Comparison of ENCODE assay signal across 29 mouse cellular contexts in genomic region chr3:122705246-122705645, GRCm38 (mm10). TPM values are rescaled to one million over a fixed set of nuclear protein-coding genes. Genes with fewer than 3 reads are reported as not detected.
A peak's percentile ranks its signal among the peaks of the same experiment; 100 is the strongest.
DNase-seq lines count a peak whose midpoint lies in the region; ATAC-seq and TF ChIP-seq lines count a peak whose summit lies in the region.
"Had no signal": no experiment of that assay in that cellular context is flagged by ENCODE, and none has a peak within 500 bp of the region (broad histone marks: within the 10 kb centered on the region; RNA-seq: fewer than 3 reads in every experiment).

No protein-coding gene starts in this region.

- H3K36me3 ChIP-seq in lung, embryonic 15.5 days: no peaks in the 10 kb centered on the region
- no peaks in the 10 kb centered on the region for H3K36me3 ChIP-seq in intestine, embryonic 15.5 days
- no peaks in the 10 kb centered on the region for H3K36me3 ChIP-seq in stomach, embryonic 16.5 days (ENCODE audit: control insufficient read depth, insufficient read depth, low read length)
- H3K36me3 ChIP-seq in midbrain, embryonic 16.5 days (ENCODE audit: control insufficient read depth, insufficient read depth, low read length): no peaks in the 10 kb centered on the region
- H3K36me3 ChIP-seq: forebrain, embryonic 12.5 days; heart, embryonic 10.5 days; heart, embryonic 15.5 days; hindbrain, embryonic 12.5 days; limb, embryonic 12.5 days; liver, embryonic 15.5 days had no signal

- H3K9me3 ChIP-seq in lung, embryonic 15.5 days: no peaks in the 10 kb centered on the region
- H3K9me3 ChIP-seq in intestine, embryonic 15.5 days: no peaks in the 10 kb centered on the region
- H3K9me3 ChIP-seq in stomach, embryonic 16.5 days (replicated peaks; ENCODE audit: control insufficient read depth, low read length): no peaks in the 10 kb centered on the region
- H3K9me3 ChIP-seq in midbrain, embryonic 16.5 days (replicated peaks; ENCODE audit: control insufficient read depth, low read length, poor library complexity, severe bottlenecking): no peaks in the 10 kb centered on the region
- H3K9me3 ChIP-seq: forebrain, embryonic 12.5 days; heart, embryonic 10.5 days; heart, embryonic 15.5 days; hindbrain, embryonic 12.5 days; limb, embryonic 12.5 days; liver, embryonic 15.5 days had no signal

- no peak for DNase-seq in lung, adult 2 months
- peak; percentile 20 for DNase-seq in 3T3-L1 (ENCODE audit: low read depth, low spot score)
- no peak for DNase-seq in heart, postnatal 4 days
- DNase-seq: adrenal gland, adult 8-10 months; B cell, adult 2 months; cerebellum, adult 2 months; cerebellum, postnatal 14 days; gastrocnemius, postnatal 10 days; heart, adult 11 months; kidney, adult 2 months; kidney, postnatal 36 days; thymus, adult 2 months; thymus, postnatal 36 days had no signal

- TF ChIP-seq POLR2A in lung, adult 2 months (IDR thresholded peaks at IDR 0.05; ENCODE audit: borderline replicate concordance, extremely low read depth, low read depth, low read length): no peak

- no peaks in the 10 kb centered on the region for H3K27me3 ChIP-seq in lung, embryonic 15.5 days
- H3K27me3 ChIP-seq in intestine, embryonic 15.5 days (replicated peaks): no peaks in the 10 kb centered on the region
- H3K27me3 ChIP-seq in stomach, embryonic 16.5 days (ENCODE audit: control insufficient read depth, insufficient read depth, low read length): no peaks in the 10 kb centered on the region
- H3K27me3 ChIP-seq in midbrain, embryonic 16.5 days (ENCODE audit: control insufficient read depth, insufficient read depth, low read depth, low read length): no peaks in the 10 kb centered on the region
- H3K27me3 ChIP-seq: heart, embryonic 15.5 days; hindbrain, embryonic 12.5 days; limb, embryonic 12.5 days; liver, embryonic 15.5 days had no signal

- no peak overlapping the region for H3K9ac ChIP-seq in lung, embryonic 15.5 days
- H3K9ac ChIP-seq in intestine, embryonic 15.5 days: no peak overlapping the region
- H3K9ac ChIP-seq in stomach, embryonic 16.5 days (ENCODE audit: low read length): no peak overlapping the region
- H3K9ac ChIP-seq in midbrain, embryonic 16.5 days (ENCODE audit: low read depth, low read length): no peak overlapping the region
- H3K9ac ChIP-seq: forebrain, embryonic 12.5 days; heart, embryonic 15.5 days; hindbrain, embryonic 12.5 days; limb, embryonic 12.5 days; liver, embryonic 15.5 days had no signal

- WGBS in lung, embryonic 15.5 days: 48% methylated on average over 7 of the region's 7 CpGs
- 73% methylated on average over 7 of the region's 7 CpGs for WGBS in lung, adult 2 months
- 49% methylated on average over 7 of the region's 7 CpGs for WGBS in intestine, embryonic 15.5 days
- WGBS in stomach, embryonic 16.5 days: 43% methylated on average over 7 of the region's 7 CpGs
- 82% methylated on average over 7 of the region's 7 CpGs for WGBS in midbrain, embryonic 16.5 days

- no peak for TF ChIP-seq CTCF in lung, adult 2 months (IDR thresholded peaks at IDR 0.05; ENCODE audit: insufficient read depth, low read length)

- H3K4me2 ChIP-seq in lung, embryonic 15.5 days: no peak overlapping the region
- no peak overlapping the region for H3K4me2 ChIP-seq in intestine, embryonic 15.5 days (replicated peaks)
- H3K4me2 ChIP-seq in stomach, embryonic 16.5 days (ENCODE audit: low read depth, low read length): no peak overlapping the region
- no peak overlapping the region for H3K4me2 ChIP-seq in midbrain, embryonic 16.5 days (ENCODE audit: low read length)
- H3K4me2 ChIP-seq: forebrain, embryonic 12.5 days; heart, embryonic 15.5 days; hindbrain, embryonic 12.5 days; limb, embryonic 12.5 days; liver, embryonic 15.5 days; midbrain, embryonic 11.5 days had no signal

- no peak for ATAC-seq in lung, embryonic 15.5 days (ENCODE audit: borderline replicate concordance, extremely low read depth, low FRiP score, low TSS enrichment)
- no peak for ATAC-seq in intestine, embryonic 15.5 days
- no peak for ATAC-seq in stomach, embryonic 16.5 days (ENCODE audit: insufficient read depth, low FRiP score)
- ATAC-seq in midbrain, embryonic 16.5 days: no peak
- ATAC-seq: activated CD4-positive, CD25-positive, alpha-beta regulatory T cell, adult 4 months; hindbrain, postnatal 0 days had no signal

- H3K4me3 ChIP-seq in lung, embryonic 15.5 days: no peak overlapping the region
- no peak overlapping the region for H3K4me3 ChIP-seq in lung, adult 2 months (replicated peaks; ENCODE audit: extremely low read depth, low read depth, low read length)
- H3K4me3 ChIP-seq in intestine, embryonic 15.5 days (replicated peaks): no peak overlapping the region
- no peak overlapping the region for H3K4me3 ChIP-seq in stomach, embryonic 16.5 days (replicated peaks; ENCODE audit: low read length)
- no peak overlapping the region for H3K4me3 ChIP-seq in midbrain, embryonic 16.5 days (ENCODE audit: low read depth, low read length)
- H3K4me3 ChIP-seq: erythroblast, embryonic 14.5 days; forebrain, embryonic 12.5 days; heart, embryonic 10.5 days; heart, embryonic 15.5 days; hindbrain, embryonic 12.5 days; layer of hippocampus, adult 2 months; left cerebral cortex, adult 2 months; limb, embryonic 12.5 days; liver, embryonic 15.5 days had no signal

- H3K4me1 ChIP-seq in lung, embryonic 15.5 days: peaks cover 31% of the 10 kb centered on the region; the same call in 1 of the 2 replicates
- peaks cover 4% of the 10 kb centered on the region for H3K4me1 ChIP-seq in lung, adult 2 months (ENCODE audit: control insufficient read depth, insufficient read depth, low read length)
- H3K4me1 ChIP-seq in intestine, embryonic 15.5 days (replicated peaks): 0 out of 2 replicates have a peak, but pooled peaks cover 4% of the 10 kb centered on the region
- peaks cover 8% of the 10 kb centered on the region for H3K4me1 ChIP-seq in stomach, embryonic 16.5 days (ENCODE audit: control insufficient read depth, insufficient read depth, low read length)
- no peaks in the 10 kb centered on the region for H3K4me1 ChIP-seq in midbrain, embryonic 16.5 days (ENCODE audit: control insufficient read depth, insufficient read depth, low read length)
- H3K4me1 ChIP-seq: heart, embryonic 15.5 days; hindbrain, embryonic 12.5 days; limb, embryonic 12.5 days; liver, embryonic 15.5 days had no signal

- H3K27ac ChIP-seq in lung, embryonic 15.5 days: peak overlapping the region; percentile 89
- peak overlapping the region; percentile 49 for H3K27ac ChIP-seq in intestine, embryonic 15.5 days
- peak overlapping the region; percentile 83 for H3K27ac ChIP-seq in stomach, embryonic 16.5 days (ENCODE audit: low read length)
- H3K27ac ChIP-seq in midbrain, embryonic 16.5 days (ENCODE audit: low read length): no peak overlapping the region
- H3K27ac ChIP-seq: forebrain, embryonic 12.5 days; heart, embryonic 10.5 days; heart, embryonic 15.5 days; hindbrain, embryonic 12.5 days; hindbrain, postnatal 0 days; layer of hippocampus, adult 2 months; left cerebral cortex, adult 2 months; limb, embryonic 12.5 days; liver, embryonic 15.5 days had no signal

RNA-seq across cellular contexts. Expression of gene Pde5a, which starts 23.5 kb away (rescaled TPM):
- polyA plus RNA-seq in lung, embryonic 15.5 days (2015; fragmentation: Nextera tagmentation; extraction: Ambion mirVana): 27.8 and 28.9 TPM in 2 replicates
- polyA plus RNA-seq in lung, adult 2 months (2012; rRNA removed): 24.4 and 35.5 TPM in 2 replicates
- polyA plus RNA-seq in intestine, embryonic 15.5 days (2015; fragmentation: Nextera tagmentation; extraction: Ambion mirVana): 12.1 and 13.3 TPM in 2 replicates
- 16.3 and 17.0 TPM in 2 replicates for polyA plus RNA-seq in stomach, embryonic 16.5 days (2015; fragmentation: Nextera tagmentation; extraction: Ambion mirVana)
- polyA plus RNA-seq in midbrain, embryonic 16.5 days (2015; fragmentation: Nextera tagmentation; extraction: Ambion mirVana): 1.6 and 1.7 TPM in 2 replicates
- 10 to 100 TPM in 1 of 2 experiments, 1 to 10 TPM in 1; 9.7 to 10.1 TPM for total RNA-seq in heart, postnatal 4 days (2021)
- polyA plus RNA-seq: erythroblast, embryonic 14.5 days had no signal
